Mouse (Mus musculus): ENCODE data around the gene Hecw2.

The Hecw2 gene

DNA sequence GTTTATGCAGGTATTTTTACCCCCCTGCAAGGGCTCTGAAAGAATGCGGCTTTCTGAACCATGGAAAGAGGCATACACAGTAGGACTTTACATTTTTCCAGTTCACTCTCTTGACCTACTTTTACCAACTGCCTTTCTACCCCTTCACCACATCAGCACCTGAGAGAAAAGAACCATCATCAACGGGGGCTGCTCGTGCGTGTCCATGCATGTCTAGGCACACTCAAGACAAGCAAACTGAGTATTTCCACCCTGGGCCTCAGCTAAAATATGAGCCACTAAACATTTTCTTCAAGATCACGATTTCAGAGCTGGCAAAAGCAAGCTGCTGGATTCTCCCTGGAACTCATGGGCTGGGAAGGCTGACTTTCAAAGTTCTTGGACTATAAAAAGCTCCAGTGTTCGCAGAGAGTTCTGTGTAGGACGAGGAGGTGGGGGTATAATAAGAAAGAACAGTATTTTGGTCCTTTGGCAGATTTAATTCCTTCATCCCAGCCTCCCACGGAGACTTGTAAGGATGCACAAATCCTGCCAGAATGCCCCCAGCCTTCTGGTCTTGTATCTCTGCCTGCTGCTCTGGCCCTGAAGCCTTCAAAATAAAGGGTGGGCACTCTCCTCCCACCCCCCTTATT lies 76.5 kb downstream of the Hecw2 start:
- DNase-seq (ENCODE audit: low read depth in 1 of 2, low spot score in 2 of 2) = no peak

DNA sequence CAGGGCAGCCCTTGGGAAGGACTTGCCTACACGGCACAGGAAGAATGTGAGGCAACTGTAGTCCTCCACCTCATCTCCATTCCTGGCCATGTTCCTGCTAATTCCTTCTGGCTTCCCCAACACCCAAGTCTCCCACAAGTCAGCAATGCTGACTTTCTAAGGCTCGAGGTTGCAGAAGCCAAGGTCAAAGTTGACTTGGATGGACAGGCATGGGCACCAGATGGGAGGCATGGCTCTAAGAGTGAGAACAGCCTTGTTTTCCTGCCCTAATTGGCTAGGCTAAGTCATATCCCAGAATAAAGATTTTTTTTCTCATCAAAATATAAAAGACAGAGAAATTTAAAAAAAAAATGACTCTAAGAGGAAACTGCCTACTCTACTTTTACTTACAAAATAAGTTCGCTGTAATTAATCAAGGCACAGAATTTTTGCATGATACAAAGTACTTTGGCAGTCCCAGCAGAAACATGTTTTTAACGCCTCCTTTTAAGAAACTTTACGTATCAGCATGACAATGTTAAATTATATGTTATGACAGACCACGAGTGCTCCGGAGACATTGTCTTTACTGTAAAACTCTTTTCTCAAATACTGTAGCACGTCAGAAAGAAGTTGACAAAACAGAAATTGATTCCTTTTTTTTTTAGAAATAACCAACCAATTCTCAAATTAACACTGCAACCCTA lies 83.9 kb downstream of the Hecw2 start:
- no peak for DNase-seq (ENCODE audit: low read depth in 1 of 2, low spot score in 2 of 2)

DNA sequence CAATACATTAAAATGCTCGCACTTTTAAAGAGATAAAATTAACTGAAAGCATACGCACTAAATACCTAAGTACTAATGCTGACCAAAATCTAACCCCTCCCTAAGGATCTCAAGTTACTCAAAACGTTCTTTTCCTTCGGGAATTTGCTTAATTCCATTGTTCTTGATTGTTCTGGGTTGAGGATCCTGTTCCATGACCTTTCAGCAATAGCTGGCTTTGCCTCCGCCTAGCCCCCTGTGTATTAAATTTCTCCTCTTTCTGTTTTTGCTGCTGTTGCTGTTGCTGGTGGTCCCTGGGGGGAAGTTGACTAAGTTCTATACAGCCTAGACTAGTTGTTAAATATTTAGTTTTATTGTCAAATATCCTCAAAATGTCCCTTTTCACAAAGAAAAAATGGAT lies 85.7 kb downstream of the Hecw2 start:
- no peak for DNase-seq (ENCODE audit: low read depth in 1 of 2, low spot score in 2 of 2)

DNA sequence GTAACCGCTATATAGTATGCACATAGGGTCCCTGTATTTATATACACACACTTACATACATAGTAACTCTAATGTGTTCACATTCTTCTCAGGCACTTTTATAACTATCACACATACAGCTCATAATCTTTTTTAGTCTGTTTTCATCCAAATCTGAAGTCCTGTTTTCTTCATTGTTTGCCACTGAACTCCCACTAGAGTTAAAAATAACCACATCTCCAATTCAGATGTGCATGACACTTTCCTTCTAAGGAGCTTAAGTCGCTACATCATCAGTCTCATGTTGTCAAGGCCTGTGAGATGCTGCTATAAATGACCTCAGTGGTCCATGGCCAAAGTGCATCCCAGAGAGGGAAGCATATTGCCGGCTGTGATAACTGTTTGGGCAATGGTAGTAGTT lies 88.2 kb downstream of the Hecw2 start:
- no peak for DNase-seq (ENCODE audit: low read depth in 1 of 2, low spot score in 2 of 2)

DNA sequence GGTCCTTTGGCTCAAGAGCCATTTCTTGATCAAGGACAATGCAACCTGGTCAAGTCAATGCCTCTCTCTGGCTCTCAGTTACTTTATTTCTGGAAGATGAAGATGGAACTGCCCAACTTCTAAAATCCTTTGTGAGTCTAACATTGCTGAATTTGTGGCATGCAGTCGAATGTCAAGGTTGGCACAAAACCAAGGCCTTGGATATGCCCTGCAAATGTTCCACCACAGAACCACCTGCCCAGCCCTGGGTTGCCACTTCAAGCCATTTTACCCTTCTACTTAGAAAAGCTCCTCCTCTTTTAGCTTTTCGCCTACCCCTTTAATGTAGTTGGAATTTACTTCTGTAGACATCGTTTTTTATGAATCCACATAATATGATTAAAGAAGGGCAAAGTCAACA lies 115.3 kb downstream of the Hecw2 start:
- DNase-seq (ENCODE audit: low read depth in 1 of 2, low spot score in 2 of 2) = no peak

DNA sequence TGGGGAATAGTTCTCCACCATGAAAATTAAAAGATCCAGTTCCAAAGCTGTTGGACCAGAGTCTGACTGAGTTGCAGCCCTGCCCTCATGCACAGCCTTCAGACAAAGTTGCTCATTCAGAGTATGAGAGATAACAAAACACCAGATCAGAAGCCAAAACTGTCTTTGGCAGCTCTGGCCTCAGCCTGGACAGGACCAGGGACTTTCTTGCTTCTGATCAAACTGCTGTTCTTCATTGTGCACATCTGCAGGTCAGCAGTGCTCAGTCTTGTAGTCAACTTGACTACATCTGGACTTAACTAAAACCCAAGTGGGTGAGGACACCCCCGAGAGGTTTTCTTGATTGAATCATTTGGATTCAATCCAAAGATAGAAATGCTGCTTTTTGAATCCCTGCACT lies 120.5 kb downstream of the Hecw2 start:
- no peak for DNase-seq (ENCODE audit: low read depth in 1 of 2, low spot score in 2 of 2)

DNA sequence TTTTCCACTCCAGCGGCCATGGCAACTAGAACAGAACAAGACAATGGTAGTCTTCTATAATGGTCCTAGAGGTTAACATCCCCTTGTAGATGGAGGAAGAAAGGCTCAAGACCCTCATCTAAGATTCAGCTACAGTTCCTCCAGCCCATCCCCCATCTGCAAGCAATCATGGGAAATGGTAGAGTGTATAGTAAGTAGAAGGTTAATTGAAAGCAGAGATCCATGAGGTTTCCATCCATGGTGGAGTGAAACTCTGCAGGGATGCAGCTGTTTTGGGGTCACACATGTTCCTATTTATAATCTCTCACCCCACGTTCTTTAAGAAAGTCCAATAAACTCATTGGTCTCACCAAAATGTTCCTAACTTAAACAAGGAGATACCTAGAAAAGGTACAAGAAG lies 124.8 kb downstream of the Hecw2 start:
- DNase-seq (ENCODE audit: low read depth in 1 of 2, low spot score in 2 of 2) = no peak

DNA sequence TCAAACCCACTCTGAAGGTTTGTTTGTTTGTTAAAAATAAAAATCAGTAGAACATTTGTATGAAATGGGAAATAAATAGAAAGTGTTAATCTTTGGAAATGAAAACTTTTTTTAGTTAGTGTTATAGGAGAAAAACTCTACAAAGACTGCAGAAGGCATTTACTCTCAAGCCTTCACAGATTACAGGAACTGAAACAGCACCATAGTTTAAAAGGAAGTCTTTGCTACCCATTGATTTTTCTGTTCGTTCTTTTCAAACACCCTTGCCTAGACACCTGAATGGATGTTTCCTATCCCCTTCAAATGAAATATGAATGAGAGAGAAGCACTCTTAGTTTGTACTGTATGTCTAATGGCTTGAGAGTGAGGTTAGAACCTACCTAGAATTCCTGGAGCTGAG lies 126.7 kb downstream of the Hecw2 start:
- no peak for DNase-seq (ENCODE audit: low read depth in 1 of 2, low spot score in 2 of 2)

DNA sequence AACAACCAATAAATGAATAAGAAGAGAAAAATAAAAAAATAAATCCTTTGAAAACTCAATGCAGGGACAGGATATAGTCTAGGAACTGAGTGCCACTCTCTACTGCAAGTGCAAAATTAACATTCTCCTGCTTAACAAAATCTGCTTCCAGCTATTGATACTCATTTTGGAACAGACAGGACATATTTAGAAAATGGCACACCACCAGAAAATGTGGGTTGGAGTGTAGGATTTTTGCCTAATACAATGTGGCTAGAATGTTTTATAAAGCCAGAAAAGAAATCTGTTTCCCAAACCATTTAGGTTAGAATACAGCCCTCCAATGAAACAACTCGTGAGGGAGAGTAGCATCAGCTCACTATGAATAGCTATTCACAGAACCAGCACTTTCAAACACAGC lies 129.5 kb downstream of the Hecw2 start:
- DNase-seq (ENCODE audit: low read depth in 1 of 2, low spot score in 2 of 2) = no peak

DNA sequence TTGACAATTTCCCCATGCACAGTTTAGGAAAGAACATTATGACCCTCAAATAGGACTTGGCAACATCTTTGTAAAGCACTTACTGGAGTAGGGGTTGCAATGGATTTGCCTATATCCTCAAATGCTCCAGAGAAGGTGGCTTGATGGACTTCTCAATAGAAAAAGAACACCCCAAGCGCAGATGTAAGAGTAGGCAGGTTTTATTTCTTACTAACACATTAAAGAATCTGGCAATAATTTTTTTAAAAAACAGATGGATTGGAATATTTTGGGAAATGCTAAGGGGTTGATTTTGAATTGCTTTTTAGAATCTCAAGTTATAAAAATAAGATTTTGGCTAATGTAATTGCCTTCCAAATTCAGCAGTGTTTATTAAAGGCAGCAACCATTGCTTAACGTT lies 133.9 kb downstream of the Hecw2 start:
- DNase-seq (ENCODE audit: low read depth in 1 of 2, low spot score in 2 of 2) = no peak

DNA sequence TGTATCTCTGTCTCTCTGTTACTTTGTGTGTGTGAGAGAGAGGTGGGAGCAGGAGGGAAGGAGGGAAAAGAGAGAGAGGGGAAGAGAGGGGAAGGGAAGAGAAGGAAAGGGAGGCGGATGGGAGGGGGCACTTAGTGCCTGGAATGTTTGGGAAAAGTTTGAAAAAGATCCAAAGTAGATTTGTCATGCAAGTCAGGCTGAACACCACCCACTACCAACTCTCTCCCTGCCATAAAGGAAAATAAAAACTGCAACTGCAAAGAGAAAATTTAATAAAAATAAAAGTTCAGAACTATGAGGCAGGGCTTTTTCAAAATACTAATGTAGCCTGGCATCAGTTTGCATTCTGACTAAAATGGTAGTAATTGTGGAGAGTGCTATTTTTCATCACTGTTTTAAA lies 135.2 kb downstream of the Hecw2 start:
- no peak for DNase-seq (ENCODE audit: low read depth in 1 of 2, low spot score in 2 of 2)

DNA sequence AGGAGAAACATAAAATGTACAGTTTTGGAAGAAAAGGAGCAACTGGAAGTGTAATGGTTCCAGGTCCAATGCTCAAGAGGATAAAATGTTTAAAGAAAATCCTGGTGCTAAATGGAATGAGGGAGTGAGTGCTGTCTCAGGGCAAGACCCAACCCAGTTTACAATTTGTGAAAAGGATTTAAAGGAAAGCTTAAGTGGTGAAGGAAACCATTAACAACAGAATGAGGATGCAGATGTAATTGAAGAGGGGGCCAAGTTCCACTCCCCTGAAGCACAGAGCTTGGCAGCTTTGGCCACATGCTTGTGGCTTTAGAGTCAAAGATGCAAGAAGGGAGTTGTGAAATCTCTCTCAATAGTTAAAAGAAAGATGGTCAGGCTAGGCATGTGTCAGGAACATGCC lies 142.2 kb downstream of the Hecw2 start:
- no peak for DNase-seq (ENCODE audit: low read depth in 1 of 2, low spot score in 2 of 2)

DNA sequence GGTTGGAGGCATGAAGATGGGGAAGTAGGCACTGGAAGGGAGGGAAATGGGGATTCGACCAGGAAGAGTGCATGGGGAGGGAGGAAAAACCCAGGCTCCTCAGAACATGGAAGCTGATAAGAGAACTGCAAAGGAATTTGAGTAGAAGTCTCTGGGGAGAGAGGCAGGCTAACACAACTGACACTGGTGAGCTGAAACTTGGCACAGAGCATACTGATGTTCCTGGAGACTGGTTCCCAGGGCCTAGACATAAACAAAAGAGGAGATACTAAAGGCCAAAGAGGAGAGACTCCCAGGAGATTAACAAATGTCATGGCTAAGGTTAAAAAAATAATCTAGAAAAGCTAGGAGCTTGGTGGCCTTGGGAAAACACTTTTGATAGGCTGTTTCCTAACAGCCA lies 148.0 kb downstream of the Hecw2 start:
- DNase-seq (ENCODE audit: low read depth in 1 of 2, low spot score in 2 of 2) = no peak

DNA sequence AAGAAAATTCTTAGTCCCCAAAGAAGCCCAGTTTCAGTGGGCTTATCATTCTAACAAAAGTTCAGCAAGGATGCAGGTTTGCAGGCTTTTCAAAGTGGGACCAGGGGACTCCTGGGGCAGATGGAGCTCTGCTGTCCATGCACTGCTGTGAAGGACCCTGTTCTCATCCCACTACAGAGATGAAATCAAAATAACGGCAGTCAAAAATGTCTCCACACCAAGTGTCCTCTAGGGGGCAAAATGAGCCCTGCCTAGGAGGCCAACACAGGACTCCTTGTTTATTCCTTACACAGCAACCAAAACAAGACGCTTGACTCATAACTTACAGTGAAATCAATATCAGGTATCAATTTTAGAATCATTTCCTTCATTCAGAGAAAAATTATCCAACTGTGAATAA lies 155.9 kb downstream of the Hecw2 start:
- no peak for DNase-seq (ENCODE audit: low read depth in 1 of 2, low spot score in 2 of 2)

DNA sequence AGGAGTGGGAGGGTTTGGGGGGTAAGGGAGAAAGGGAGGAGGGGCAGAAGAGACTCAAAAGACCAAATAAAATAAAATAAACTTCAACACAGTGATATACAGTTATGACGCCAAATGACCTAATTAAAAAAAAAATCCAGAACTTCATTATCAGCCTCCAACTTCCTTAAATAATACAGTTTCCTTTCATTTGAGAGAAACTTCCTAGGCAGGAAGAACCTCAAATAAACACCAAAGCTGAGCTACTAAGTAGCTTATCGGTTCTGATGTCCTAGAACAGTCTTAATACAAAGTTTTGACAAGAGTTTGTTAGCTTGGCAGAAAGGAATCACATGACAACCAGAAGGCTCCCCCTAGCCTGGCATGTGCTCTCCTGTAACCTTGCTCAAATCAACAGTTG lies 177.3 kb downstream of the Hecw2 start:
- DNase-seq (ENCODE audit: low read depth in 1 of 2, low spot score in 2 of 2) = no peak

DNA sequence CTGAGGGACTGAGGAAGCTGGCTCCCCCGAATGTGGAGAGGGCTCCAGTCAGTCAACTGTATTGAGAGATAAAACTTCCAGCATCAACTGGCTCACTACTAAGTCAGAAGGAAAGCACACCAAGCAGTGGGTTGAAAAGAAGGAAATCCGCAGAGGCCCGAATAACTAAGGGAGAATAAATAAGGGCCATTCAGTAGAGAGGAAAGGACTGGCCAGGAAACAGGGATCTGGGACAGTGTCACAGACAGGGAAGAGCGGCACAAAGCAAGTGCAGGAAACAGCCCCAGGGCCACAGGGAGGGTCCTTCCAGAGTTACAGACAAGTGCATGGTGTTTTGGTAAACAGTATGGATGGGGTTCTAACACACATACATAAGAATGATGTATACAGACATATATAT lies 179.2 kb downstream of the Hecw2 start:
- no peak for DNase-seq (ENCODE audit: low read depth in 1 of 2, low spot score in 2 of 2)

DNA sequence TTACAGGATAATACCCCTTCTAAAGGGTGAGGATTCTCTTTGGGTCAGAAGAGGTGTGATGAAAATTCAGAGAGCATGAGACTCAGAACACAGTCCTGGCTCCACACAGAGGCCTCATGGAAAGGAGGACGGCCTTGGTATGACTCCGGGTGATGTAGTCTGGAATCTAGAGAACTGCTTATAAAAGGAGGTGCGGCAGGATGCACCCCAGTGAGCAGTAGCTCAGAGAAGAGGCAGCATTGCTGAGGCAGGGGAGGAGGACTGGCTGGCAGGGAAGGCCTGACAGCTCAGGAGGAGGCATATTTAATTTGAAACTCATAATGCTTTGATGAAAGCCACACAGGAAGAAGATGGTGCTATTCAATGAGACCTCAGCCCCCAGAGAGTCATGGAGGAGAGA lies 182.6 kb downstream of the Hecw2 start:
- no peak for DNase-seq (ENCODE audit: low read depth in 1 of 2, low spot score in 2 of 2)

DNA sequence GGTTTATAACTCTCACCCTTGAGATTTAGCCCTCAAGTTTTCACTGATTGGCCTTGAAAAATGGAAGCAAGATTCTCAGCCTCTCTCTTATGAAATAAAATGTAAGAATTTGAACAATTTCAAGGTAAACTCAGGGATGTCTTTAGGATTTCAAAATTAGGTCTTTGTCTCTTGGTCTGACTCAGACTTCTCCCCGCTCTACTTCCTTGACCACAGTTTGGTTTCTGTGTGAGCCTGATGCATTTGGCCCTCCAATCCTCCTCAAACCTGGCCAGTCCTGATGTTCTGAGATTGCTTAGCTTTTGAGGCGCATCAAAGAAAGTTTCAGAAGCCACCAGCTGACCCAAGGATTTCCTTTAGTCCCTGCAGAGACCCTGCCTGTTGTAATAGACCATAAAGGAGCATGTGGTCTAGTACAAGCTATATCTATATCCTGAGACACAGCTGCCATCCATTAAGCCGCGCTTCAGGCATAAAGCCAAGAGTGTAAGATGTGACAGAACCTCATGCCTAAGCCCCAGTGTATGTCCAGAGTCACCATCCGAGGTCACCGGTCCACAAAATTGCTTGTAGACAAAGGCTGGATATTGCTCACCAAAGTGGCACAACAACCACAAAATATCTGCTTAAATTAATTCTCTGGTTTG lies 185.4 kb downstream of the Hecw2 start:
- DNase-seq (ENCODE audit: low read depth in 1 of 2, low spot score in 2 of 2) = no peak

DNA sequence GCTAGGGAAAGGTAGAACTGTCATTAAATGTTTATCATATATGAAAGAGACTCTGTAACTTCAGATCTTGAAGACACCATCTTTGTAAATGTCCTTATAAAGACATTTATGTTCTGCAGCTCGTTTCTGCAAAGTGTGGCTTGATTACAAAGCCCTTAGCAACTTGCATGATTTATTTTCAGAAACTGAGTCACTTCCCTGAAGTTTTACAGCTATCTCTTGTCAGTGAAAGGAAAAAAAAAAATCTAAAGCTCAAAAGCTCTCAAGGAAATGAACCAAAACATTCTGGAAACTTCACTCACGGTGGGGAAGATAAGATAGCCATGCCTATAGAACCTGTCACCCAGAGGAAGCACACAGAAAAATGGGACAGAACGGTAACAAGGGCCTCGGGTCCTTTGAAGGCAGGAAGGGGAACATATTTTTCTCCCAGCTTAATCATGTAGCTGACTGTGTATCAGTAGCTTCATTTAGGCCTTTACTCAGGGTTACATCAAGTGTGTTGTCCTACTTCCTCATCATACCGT lies 189.0 kb downstream of the Hecw2 start:
- DNase-seq (ENCODE audit: low read depth in 1 of 2, low spot score in 2 of 2) = no peak

DNA sequence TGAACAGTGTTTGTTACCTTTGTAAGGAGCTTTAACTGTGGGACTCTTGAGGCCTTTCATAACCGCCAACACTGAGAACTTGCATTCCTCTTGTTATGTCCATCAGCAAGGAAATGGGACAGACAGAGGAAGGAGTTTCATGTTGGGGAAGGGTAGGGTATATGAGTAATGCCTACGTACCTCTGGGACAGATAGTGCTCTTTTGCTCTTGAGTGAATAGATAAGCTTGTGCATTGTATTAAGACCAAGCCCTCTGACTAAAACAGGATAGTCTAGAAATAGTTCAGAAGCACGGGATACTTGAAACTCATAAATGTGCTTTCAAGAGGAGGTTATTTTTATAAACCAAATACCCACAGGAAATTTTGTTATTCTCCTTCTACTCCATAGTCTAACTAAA lies 191.7 kb downstream of the Hecw2 start:
- no peak for DNase-seq (ENCODE audit: low read depth in 1 of 2, low spot score in 2 of 2)

DNA sequence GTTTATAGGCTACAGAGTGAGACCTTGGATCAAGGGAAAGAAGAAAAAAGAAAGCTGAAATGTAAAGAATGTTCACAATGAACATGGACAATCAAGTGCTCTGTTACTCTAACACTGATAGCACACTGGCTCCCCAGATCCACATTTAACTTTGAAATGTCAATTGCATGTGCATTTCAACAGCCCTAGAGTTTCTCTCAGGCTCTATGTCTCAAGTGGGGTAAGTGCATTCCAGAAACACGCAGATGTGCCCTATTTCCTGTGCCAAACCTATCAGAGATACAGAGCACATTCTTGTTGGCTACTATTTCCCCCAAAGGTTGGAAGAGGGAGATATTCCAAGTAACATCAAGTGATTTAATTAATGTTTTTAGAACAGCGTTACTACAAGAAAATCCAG lies 192.9 kb downstream of the Hecw2 start:
- no peak for DNase-seq (ENCODE audit: low read depth in 1 of 2, low spot score in 2 of 2)

DNA sequence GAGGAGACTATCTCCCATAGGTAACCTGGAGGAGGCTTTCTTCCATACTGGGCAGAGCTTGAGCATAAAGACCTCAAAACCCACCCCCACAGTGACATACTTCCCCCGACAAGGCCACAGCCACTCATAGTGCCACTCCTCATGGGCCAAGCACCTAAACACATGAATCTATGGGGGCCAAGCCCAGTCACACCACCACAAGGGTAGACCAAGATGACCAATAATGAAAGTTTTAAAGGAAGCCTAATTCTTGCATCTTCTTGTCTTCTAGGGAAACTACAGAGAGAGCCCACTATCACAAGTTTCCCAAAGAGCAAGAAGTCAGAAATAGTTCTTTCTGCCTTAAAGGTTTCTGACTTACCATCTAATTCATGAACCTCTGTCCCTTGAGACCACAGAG lies 197.7 kb downstream of the Hecw2 start:
- DNase-seq (ENCODE audit: low read depth in 1 of 2, low spot score in 2 of 2) = no peak
